Mouse (Mus musculus) embryonic fibroblast, embryonic 13.5 days (primary cell): ENCODE measurements around the gene Ttbk1.

Source experiments
- CTCF ChIP-seq: IDR thresholded peaks from 2 replicates; pipeline ENCODE4 v1.5.1; 2011; ENCODE audit warnings: mild to moderate bottlenecking, control low read depth, low read length, moderate library complexity, borderline replicate concordance; ENCODE audit not compliant: insufficient read depth
- POLR2A ChIP-seq: IDR thresholded peaks from 2 replicates; pipeline ENCODE4 v1.6.1; 2011; ENCODE audit warnings: low read depth, mild to moderate bottlenecking, control low read depth, low read length, moderate library complexity

GRCm38 (mm10) chr17:46521174-46521573, 33.7 kb upstream of the Ttbk1 start:
- TF ChIP-seq POLR2A (no peak), CTCF (no peak)
